Mouse (Mus musculus) CH12.LX (cell line): ENCODE results near the gene Kcnj3. TPM values are rescaled to one million over a fixed set of nuclear protein-coding genes. Genes with fewer than 3 reads are reported as not detected.

Experiments
- DNase-seq: peaks from one replicate; pipeline ENCODE4 v3.0.0-alpha.2; 2013; ENCODE audit errors: extremely low read depth
- H3K27ac ChIP-seq: 2 replicates; pipeline ENCODE4 v1.5.1; 2012; ENCODE audit warnings: low read depth, mild to moderate bottlenecking, control low read depth, moderate library complexity; ENCODE audit not compliant: insufficient read depth
- H3K27me3 ChIP-seq: replicated peaks from 2 replicates; pipeline ENCODE3; 2012; ENCODE audit warnings: inconsistent platforms
- H3K36me3 ChIP-seq, 2 experiments: replicated peaks in 1 of 2; 2 replicates each; pipeline versions ENCODE3 to v1.6.1; 2012; ENCODE audit warnings: inconsistent platforms in 1 of 2, low read length in 1 of 2, mild to moderate bottlenecking in 1 of 2, mixed read lengths in 1 of 2, moderate library complexity in 1 of 2; ENCODE audit not compliant: control insufficient read depth in 1 of 2, insufficient read depth in 1 of 2
- H3K4me1 ChIP-seq, 2 experiments: 2 replicates each; pipeline ENCODE4 v1.6.1; 2012; ENCODE audit warnings: inconsistent platforms in 1 of 2, moderate library complexity in 1 of 2; ENCODE audit not compliant: insufficient read depth in 2 of 2, control insufficient read depth in 1 of 2
- H3K4me2 ChIP-seq: 2 replicates; pipeline ENCODE4 v1.6.1; 2012; ENCODE audit warnings: low read depth, mild to moderate bottlenecking, control low read depth; ENCODE audit not compliant: poor library complexity, insufficient read depth, severe bottlenecking
- H3K4me3 ChIP-seq, 3 experiments: fragments of 150-350 bp in 1 of 3; sonication (generic) in 1 of 3; replicated peaks in 1 of 3; 2 replicates each; pipeline versions ENCODE3 to v1.5.1; 2011 to 2012; ENCODE audit warnings: low read depth in 2 of 3, low read length in 2 of 3, mild to moderate bottlenecking in 2 of 3, moderate library complexity in 2 of 3, control low read depth in 1 of 3, improper control_type of control experiment in 1 of 3, inconsistent platforms in 1 of 3, mixed read lengths in 1 of 3; ENCODE audit not compliant: poor library complexity in 1 of 3
- H3K79me2 ChIP-seq: replicated peaks from 2 replicates; pipeline ENCODE4 v1.6.1; 2012; ENCODE audit warnings: mild to moderate bottlenecking, moderate library complexity; ENCODE audit not compliant: control insufficient read depth, poor library complexity, insufficient read depth, severe bottlenecking; ENCODE audit errors: extremely low read depth
- H3K9ac ChIP-seq: 2 replicates; pipeline ENCODE4 v1.6.1; 2012; ENCODE audit warnings: low read depth, mild to moderate bottlenecking, control low read depth, moderate library complexity; ENCODE audit not compliant: insufficient read depth
- H3K9me3 ChIP-seq: replicated peaks from 2 replicates; pipeline ENCODE3; 2012; ENCODE audit warnings: low read length, inconsistent platforms, mixed read lengths
- CTCF ChIP-seq, 2 experiments: IDR thresholded peaks in 1 of 2; conservative IDR thresholded peaks in 1 of 2; 2 replicates each; pipeline ENCODE4 v1.5.1; 2011 to 2012; ENCODE audit warnings: low read depth in 2 of 2, low read length in 2 of 2, improper control_type of control experiment in 1 of 2, inconsistent platforms in 1 of 2, mild to moderate bottlenecking in 1 of 2, moderate library complexity in 1 of 2
- ETS1 ChIP-seq: conservative IDR thresholded peaks from 2 replicates; pipeline ENCODE4 v1.6.1; 2012; ENCODE audit warnings: low read depth, mild to moderate bottlenecking, inconsistent platforms, low read length, improper control_type of control experiment, moderate library complexity
- HCFC1 ChIP-seq: IDR thresholded peaks from 2 replicates; pipeline ENCODE4 v1.6.1; 2012; ENCODE audit warnings: low read depth, mild to moderate bottlenecking, inconsistent platforms, low read length, improper control_type of control experiment
- IRF4 ChIP-seq: IDR thresholded peaks from 2 replicates; pipeline ENCODE4 v1.6.1; 2014; ENCODE audit warnings: low read depth, mild to moderate bottlenecking, inconsistent platforms, low read length, improper control_type of control experiment
- MXI1 ChIP-seq: IDR thresholded peaks from 2 replicates; pipeline ENCODE4 v1.6.1; 2011; ENCODE audit warnings: mild to moderate bottlenecking, low read depth, low read length, improper control_type of control experiment
- MYC ChIP-seq: IDR thresholded peaks from 2 replicates; pipeline ENCODE4 v1.6.1; 2011; ENCODE audit warnings: low read depth, mild to moderate bottlenecking, improper control_type of control experiment, low read length
- NELFE ChIP-seq: IDR thresholded peaks from 2 replicates; pipeline ENCODE4 v1.6.1; 2011; ENCODE audit warnings: low read depth, low read length, improper control_type of control experiment
- PAX5 ChIP-seq: IDR thresholded peaks from 2 replicates; pipeline ENCODE4 v1.6.1; 2012; ENCODE audit warnings: low read length, inconsistent platforms, mixed read lengths
- POLR2A ChIP-seq: IDR thresholded peaks from 2 replicates; pipeline ENCODE4 v1.6.1; 2011; ENCODE audit warnings: low read depth, mild to moderate bottlenecking, improper control_type of control experiment, low read length
- TBP ChIP-seq: conservative IDR thresholded peaks from 2 replicates; pipeline ENCODE4 v1.6.1; 2011; ENCODE audit warnings: low read depth, low read length, improper control_type of control experiment
- dilution Hi-C: fragments of 300-500 bp; cut with MboI; formaldehyde crosslinking; loops from 2 replicates; pipeline ENCODE4 v1.14.3; 2020; ENCODE audit warnings: low sequenced_read_pairs; ENCODE audit not compliant: extremely low pct_unique_long_range_greater_than_20kb, extremely low pct_ligation_motif_present
- in situ Hi-C: fragments of 300-500 bp; cut with MboI; formaldehyde crosslinking; loops from 3 replicates; pipeline ENCODE4 v1.14.3; 2019; ENCODE audit warnings: low sequenced_read_pairs, low pct_ligation_motif_present, low pct_unique_long_range_greater_than_20kb, mixed read lengths
- polyA plus RNA-seq: library from polyadenylated mRNA; unstranded; fragments of >175 nt; gene quantifications from 2 replicates; pipeline ENCODE4 v1.2.1, GENCODE M21; 2012; ENCODE audit warnings: low read depth; ENCODE audit not compliant: insufficient read length
- total RNA-seq, 2 experiments: library from RNA; depleted of rRNA; stranded (reverse); fragments of 300-350 nt in 1 of 2; fragments of >200 nt in 1 of 2; gene quantifications; 2 replicates each; pipeline ENCODE4 v1.2.3; 2012 to 2014

Gene Kcnj3
- total and polyA plus RNA-seq, 3 experiments: not detected

GRCm38 (mm10) chr2:55558368-55558985, 122.7 kb downstream of the Kcnj3 start:
- no peak overlapping the region for H3K4me2 ChIP-seq
- dilution Hi-C loops (no loop called here), in situ Hi-C loops (no loop called here)
- DNase-seq: no peak
- H3K9me3 ChIP-seq: no peaks in the 10 kb centered on the region
- H3K9ac ChIP-seq: no peak overlapping the region
- TF ChIP-seq IRF4 (no peak), POLR2A (no peak), MYC (no peak), HCFC1 (no peak), ETS1 (no peak)
- no peaks in the 10 kb centered on the region for H3K36me3 ChIP-seq
- H3K27ac ChIP-seq: no peak overlapping the region
- H3K4me3 ChIP-seq: no peak overlapping the region
- no peaks in the 10 kb centered on the region for H3K27me3 ChIP-seq
- no peaks in the 10 kb centered on the region for H3K79me2 ChIP-seq
- no peaks in the 10 kb centered on the region for H3K4me1 ChIP-seq

GRCm38 (mm10) chr2:55569291-55569690, 133.5 kb downstream of the Kcnj3 start:
- no peak for DNase-seq
- H3K27ac ChIP-seq: no peak overlapping the region
- H3K27me3 ChIP-seq: no peaks in the 10 kb centered on the region
- H3K79me2 ChIP-seq: no peaks in the 10 kb centered on the region
- no peak overlapping the region for H3K4me2 ChIP-seq
- H3K9ac ChIP-seq: no peak overlapping the region
- in situ Hi-C loops: no loop called here
- TF ChIP-seq TBP (no peak), CTCF (conservative IDR thresholded peaks at IDR 0.05 in 1 of 2, IDR thresholded peaks at IDR 0.05 in 1 of 2; ENCODE audit: low read depth in 2 of 2, low read length in 2 of 2) (no peak)
- no peaks in the 10 kb centered on the region for H3K9me3 ChIP-seq
- H3K4me3 ChIP-seq: no peak overlapping the region
- no peaks in the 10 kb centered on the region for H3K4me1 ChIP-seq
- dilution Hi-C loops: no loop called here
- H3K36me3 ChIP-seq: no peaks in the 10 kb centered on the region

- no peak overlapping the region for H3K27ac ChIP-seq
- no peak overlapping the region for H3K4me2 ChIP-seq
- no peak overlapping the region for H3K4me3 ChIP-seq
- TF ChIP-seq MXI1: no peak
- TF ChIP-seq NELFE: no peak
- TF ChIP-seq PAX5: no peak
- no peak for TF ChIP-seq TBP
- H3K4me1 ChIP-seq: no peaks in the 10 kb centered on the region
- DNase-seq: no peak
- no peaks in the 10 kb centered on the region for H3K9me3 ChIP-seq
- H3K9ac ChIP-seq: no peak overlapping the region
- no peaks in the 10 kb centered on the region for H3K36me3 ChIP-seq
- H3K79me2 ChIP-seq: no peaks in the 10 kb centered on the region
- in situ Hi-C loops: no loop called here
- H3K27me3 ChIP-seq: no peaks in the 10 kb centered on the region
- dilution Hi-C loops: no loop called here
Observed at GRCm38 (mm10) chr2:55571425-55571824, 135.7 kb downstream of the Kcnj3 start.
